10 mouse cellular contexts compared by ENCODE assay signal in the genomic region with DNA sequence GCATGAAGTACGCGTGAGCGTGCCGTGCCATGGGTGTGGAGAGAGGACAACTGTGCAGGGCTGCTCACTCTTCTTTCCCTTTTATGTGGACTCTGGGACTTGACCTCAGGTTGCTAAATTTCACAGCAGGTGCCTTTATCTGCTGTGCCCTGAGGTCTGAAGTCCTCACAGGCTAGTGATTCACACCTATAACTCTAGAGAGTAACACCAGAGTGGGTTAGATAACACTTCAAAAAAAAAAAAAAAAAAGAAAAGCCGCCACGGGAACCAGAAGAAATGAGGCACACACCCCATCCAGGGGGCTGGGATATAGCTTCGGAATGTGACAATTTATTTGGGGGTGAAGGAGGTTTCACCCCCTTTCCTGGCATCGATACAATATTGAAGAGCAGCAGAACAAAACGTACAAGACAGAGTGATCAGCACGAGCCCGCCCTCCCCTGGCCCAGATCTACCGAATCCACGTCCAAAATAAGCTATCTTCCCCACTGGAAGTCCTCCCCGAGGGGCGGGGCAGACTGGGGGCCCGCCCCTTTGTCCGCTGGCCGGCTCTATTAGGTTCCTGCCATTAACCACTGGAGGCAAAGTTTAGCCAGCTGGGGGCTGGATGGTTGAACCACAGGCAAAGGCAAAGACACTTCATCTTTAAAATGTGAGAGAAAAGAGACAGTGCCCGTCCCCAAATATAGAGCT. TPM values are rescaled to one million over a fixed set of nuclear protein-coding genes. Genes with fewer than 3 reads are reported as not detected.
DNase-seq lines count a peak whose midpoint lies in the region; ATAC-seq and TF ChIP-seq lines count a peak whose summit lies in the region.
"Had no signal": no experiment of that assay in that cellular context is flagged by ENCODE, and none has a peak within 500 bp of the region (broad histone marks: within the 10 kb centered on the region; RNA-seq: fewer than 3 reads in every experiment).

No protein-coding gene starts in this region.

- H3K9ac ChIP-seq in heart, adult 2 months (ENCODE audit: low read depth, low read length): no peak overlapping the region
- H3K9ac ChIP-seq in heart, embryonic 11.5 days (ENCODE audit: low read depth, low read length): no peak overlapping the region
- H3K9ac ChIP-seq in hindbrain, embryonic 16.5 days (ENCODE audit: low read depth, low read length): no peak overlapping the region
- H3K9ac ChIP-seq: embryonic facial prominence, embryonic 12.5 days had no signal

- TF ChIP-seq POLR2A in heart, adult 2 months (IDR thresholded peaks at IDR 0.05; ENCODE audit: insufficient read depth, low read depth, low read length): no peak

- no peak overlapping the region for H3K4me3 ChIP-seq in heart, adult 2 months
- no peak overlapping the region for H3K4me3 ChIP-seq in heart, embryonic 11.5 days (ENCODE audit: low read depth, low read length)
- H3K4me3 ChIP-seq in hindbrain, embryonic 16.5 days (ENCODE audit: low read length): no peak overlapping the region
- H3K4me3 ChIP-seq: embryonic facial prominence, embryonic 12.5 days had no signal

- no peaks in the 10 kb centered on the region for H3K36me3 ChIP-seq in heart, adult 2 months (ENCODE audit: control insufficient read depth, insufficient read depth, low read length)
- H3K36me3 ChIP-seq in heart, embryonic 11.5 days (ENCODE audit: control insufficient read depth, insufficient read depth, low read length): peaks cover 6% of the 10 kb centered on the region; the same call in 1 of the 2 replicates
- H3K36me3 ChIP-seq in hindbrain, embryonic 16.5 days (ENCODE audit: control insufficient read depth, insufficient read depth, low read length): peaks cover 9% of the 10 kb centered on the region

- no peaks in the 10 kb centered on the region for H3K79me2 ChIP-seq in heart, adult 2 months (replicated peaks; ENCODE audit: control insufficient read depth, insufficient read depth, low read length)

- ATAC-seq in heart, embryonic 11.5 days (replicated peaks; ENCODE audit: insufficient number of reproducible peaks, low FRiP score, low TSS enrichment): no peak
- ATAC-seq in erythroblast, adult 5-6 weeks (replicated peaks; ENCODE audit: low FRiP score, poor library complexity, severe bottlenecking): peak; percentile 66
- ATAC-seq in hindbrain, embryonic 16.5 days: no peak

- WGBS in heart, adult 2 months: 54% methylated on average over 19 of the region's 19 CpGs
- WGBS in heart, embryonic 11.5 days (ENCODE audit: insufficient replicate concordance): 62% methylated on average over 19 of the region's 19 CpGs
- WGBS in hindbrain, embryonic 16.5 days: 63% methylated on average over 18 of the region's 19 CpGs

- no peaks in the 10 kb centered on the region for H3K4me1 ChIP-seq in heart, adult 2 months (ENCODE audit: control insufficient read depth, insufficient read depth, low read length)
- H3K4me1 ChIP-seq in heart, embryonic 11.5 days (ENCODE audit: control insufficient read depth, insufficient read depth, low read length): peaks cover 16% of the 10 kb centered on the region; the same call in 1 of the 2 replicates
- peaks cover 33% of the 10 kb centered on the region for H3K4me1 ChIP-seq in hindbrain, embryonic 16.5 days (ENCODE audit: control insufficient read depth, insufficient read depth, low read depth, low read length)

- TF ChIP-seq EP300 in heart, adult 2 months (IDR thresholded peaks at IDR 0.05; ENCODE audit: insufficient read depth, low read depth, low read length): no peak

- H3K9me3 ChIP-seq in heart, embryonic 11.5 days (replicated peaks; ENCODE audit: control insufficient read depth, low read length): no peaks in the 10 kb centered on the region
- no peaks in the 10 kb centered on the region for H3K9me3 ChIP-seq in hindbrain, embryonic 16.5 days (ENCODE audit: control insufficient read depth, low read length)
- H3K9me3 ChIP-seq: embryonic facial prominence, embryonic 12.5 days had no signal

- peak; percentile 77 to 78 for DNase-seq in heart, adult 2 months
- DNase-seq in 416B (ENCODE audit: low read depth): peak; percentile 63
- peak; percentile 56 to 79 for DNase-seq in kidney, postnatal 25 days
- peak; percentile 78 to 79 for DNase-seq in urinary bladder, postnatal 4 days (ENCODE audit: low spot score in 2 of 2)
- no peak for DNase-seq in left cerebral cortex, adult 9 months (ENCODE audit: low spot score in 2 of 2)

- no peaks in the 10 kb centered on the region for H3K27me3 ChIP-seq in heart, adult 2 months (ENCODE audit: control insufficient read depth, insufficient read depth, low read length)
- no peaks in the 10 kb centered on the region for H3K27me3 ChIP-seq in heart, embryonic 11.5 days (ENCODE audit: control insufficient read depth, insufficient read depth, low read length)
- H3K27me3 ChIP-seq in hindbrain, embryonic 16.5 days (replicated peaks; ENCODE audit: control insufficient read depth, insufficient read depth, low read length): no peaks in the 10 kb centered on the region
- H3K27me3 ChIP-seq: embryonic facial prominence, embryonic 12.5 days had no signal

- intact Hi-C loops in heart, adult 2 months (cut with DNase I): no loop called here

- H3K27ac ChIP-seq in heart, adult 2 months: no peak overlapping the region
- H3K27ac ChIP-seq in heart, embryonic 11.5 days (ENCODE audit: low read depth, low read length): no peak overlapping the region
- no peak overlapping the region for H3K27ac ChIP-seq in hindbrain, embryonic 16.5 days (ENCODE audit: low read depth, low read length)
- H3K27ac ChIP-seq: embryonic facial prominence, embryonic 12.5 days had no signal

- no peak overlapping the region for H3K4me2 ChIP-seq in heart, embryonic 11.5 days
- no peak overlapping the region for H3K4me2 ChIP-seq in hindbrain, embryonic 16.5 days (ENCODE audit: low read length)
- H3K4me2 ChIP-seq: embryonic facial prominence, embryonic 12.5 days had no signal

- TF ChIP-seq CTCF in heart, adult 2 months (IDR thresholded peaks at IDR 0.05): peak; percentile 21

RNA-seq across cellular contexts. Expression of a gene that starts 10.3 kb away (rescaled TPM):
- total RNA-seq in heart, adult 2 months (2021): under 1 TPM; 0.29 to 0.30 TPM
- polyA plus RNA-seq in heart, adult 2 months (2012; rRNA removed): 0.31 TPM in 1 of 2 replicates, not detected in the other
- 0.64 TPM in 1 of 2 replicates, not detected in the other for polyA plus RNA-seq in heart, embryonic 11.5 days (2014; fragmentation: Nextera tagmentation; extraction: Ambion mirVana)
- total RNA-seq in erythroblast, adult 5-6 weeks (2015; ENCODE audit: low replicate concordance): not detected in 2 replicates
- total RNA-seq in erythroblast, adult 5-6 weeks (2017; ENCODE audit: low replicate concordance): 0.34 TPM in 1 of 2 replicates, not detected in the other
- polyA plus RNA-seq in hindbrain, embryonic 16.5 days (2015; fragmentation: Nextera tagmentation; extraction: Ambion mirVana): 0.41 and 0.67 TPM in 2 replicates
- total RNA-seq: neutrophil, adult 5-6 weeks had no signal

RNA-seq across cellular contexts. Expression of a gene that starts 10.8 kb away (rescaled TPM):
- total RNA-seq in heart, adult 2 months (2021): 10 to 100 TPM; 21.1 to 21.3 TPM
- polyA plus RNA-seq in heart, adult 2 months (2012; rRNA removed): 22.9 and 24.1 TPM in 2 replicates
- 15.7 and 17.4 TPM in 2 replicates for polyA plus RNA-seq in heart, embryonic 11.5 days (2014; fragmentation: Nextera tagmentation; extraction: Ambion mirVana)
- 2.7 and 4.0 TPM in 2 replicates for total RNA-seq in erythroblast, adult 5-6 weeks (2015; ENCODE audit: low replicate concordance)
- 6.6 and 8.1 TPM in 2 replicates for total RNA-seq in erythroblast, adult 5-6 weeks (2017; ENCODE audit: low replicate concordance)
- polyA plus RNA-seq in hindbrain, embryonic 16.5 days (2015; fragmentation: Nextera tagmentation; extraction: Ambion mirVana): 65.2 and 67.2 TPM in 2 replicates

RNA-seq across cellular contexts. Expression of a gene that starts 19.2 kb away (rescaled TPM):
- total RNA-seq in heart, adult 2 months (2021): 1 to 10 TPM; 1.5 to 1.7 TPM
- 1.3 and 1.6 TPM in 2 replicates for polyA plus RNA-seq in heart, adult 2 months (2012; rRNA removed)
- 0.58 and 0.83 TPM in 2 replicates for polyA plus RNA-seq in heart, embryonic 11.5 days (2014; fragmentation: Nextera tagmentation; extraction: Ambion mirVana)
- 0.19 TPM in 1 of 2 replicates, not detected in the other for total RNA-seq in erythroblast, adult 5-6 weeks (2015; ENCODE audit: low replicate concordance)
- 0.17 TPM in 1 of 2 replicates, not detected in the other for total RNA-seq in erythroblast, adult 5-6 weeks (2017; ENCODE audit: low replicate concordance)
- 44.1 and 58.7 TPM in 2 replicates for polyA plus RNA-seq in hindbrain, embryonic 16.5 days (2015; fragmentation: Nextera tagmentation; extraction: Ambion mirVana)

RNA-seq across cellular contexts. Expression of a gene that starts 46.1 kb away (rescaled TPM):
- total RNA-seq in heart, adult 2 months (2021): 10 to 100 TPM; 19.3 to 21.7 TPM
- 43.0 and 46.8 TPM in 2 replicates for polyA plus RNA-seq in heart, adult 2 months (2012; rRNA removed)
- 37.3 TPM in 2 replicates for polyA plus RNA-seq in heart, embryonic 11.5 days (2014; fragmentation: Nextera tagmentation; extraction: Ambion mirVana)
- total RNA-seq in erythroblast, adult 5-6 weeks (2015; ENCODE audit: low replicate concordance): 4.2 TPM in 1 of 2 replicates, not detected in the other
- 0.68 and 1.7 TPM in 2 replicates for total RNA-seq in erythroblast, adult 5-6 weeks (2017; ENCODE audit: low replicate concordance)
- polyA plus RNA-seq in hindbrain, embryonic 16.5 days (2015; fragmentation: Nextera tagmentation; extraction: Ambion mirVana): 61.8 and 64.9 TPM in 2 replicates

Comparison
In these comparisons a context has a peak if more than half of its experiments do, and no peak if none do; other contexts are left out.
1. DNase-seq: peak in heart, adult 2 months (2 of 2), 416B (single experiment), kidney, postnatal 25 days (2 of 2) and urinary bladder, postnatal 4 days (2 of 2); none in left cerebral cortex, adult 9 months (0 of 2).
2. RNA of a gene that starts 19.2 kb away (polyA plus RNA-seq): 44.1 to 58.7 TPM in hindbrain, embryonic 16.5 days; 1.3 to 1.6 TPM in heart, adult 2 months and 0.58 to 0.83 TPM in heart, embryonic 11.5 days; every median in the first group is over 10 times any median in the second.